Mouse (Mus musculus) embryonic facial prominence, embryonic 14.5 days (tissue): ENCODE results near the gene Teddm2. TPM values are rescaled to one million over a fixed set of nuclear protein-coding genes. Genes with fewer than 3 reads are reported as not detected.
A peak's percentile ranks its signal among the peaks of the same experiment; 100 is the strongest.

Source experiments
- ATAC-seq: fragments of 200-750 bp; cut with Nextera tagmentation; 2 replicates; pipeline ENCODE4 v1.8.0; 2017; ENCODE audit warnings: low read depth, moderate number of reproducible peaks, moderate TSS enrichment
- DNase-seq: peaks from one replicate; pipeline ENCODE4 v3.0.0-alpha.2; 2015; ENCODE audit warnings: low spot score
- H3K27ac ChIP-seq: fragments of 300-500 bp; sonication (generic); replicated peaks from 2 replicates; pipeline ENCODE4 v1.5.1; 2014; ENCODE audit warnings: low read depth, mild to moderate bottlenecking, low read length, moderate library complexity
- H3K27me3 ChIP-seq: fragments of 300-500 bp; sonication (generic); replicated peaks from 2 replicates; pipeline ENCODE4 v1.6.1; 2014; ENCODE audit warnings: low read length; ENCODE audit not compliant: control insufficient read depth, insufficient read depth
- H3K36me3 ChIP-seq: fragments of 300-500 bp; sonication (generic); 2 replicates; pipeline ENCODE4 v1.6.1; 2014; ENCODE audit warnings: low read length, mixed read lengths; ENCODE audit not compliant: control insufficient read depth, insufficient read depth
- H3K4me1 ChIP-seq: fragments of 300-500 bp; sonication (generic); 2 replicates; pipeline ENCODE4 v1.6.1; 2014; ENCODE audit warnings: antibody characterized with exemption, low read length; ENCODE audit not compliant: control insufficient read depth, insufficient read depth
- H3K4me2 ChIP-seq: fragments of 300-500 bp; sonication (generic); 2 replicates; pipeline ENCODE4 v1.6.1; 2014; ENCODE audit warnings: low read depth, mild to moderate bottlenecking, low read length, moderate library complexity, mixed read lengths
- H3K4me3 ChIP-seq: fragments of 300-500 bp; sonication (generic); 2 replicates; pipeline ENCODE4 v1.5.1; 2014; ENCODE audit warnings: low read depth, mild to moderate bottlenecking, low read length
- H3K9ac ChIP-seq: fragments of 300-500 bp; sonication (generic); 2 replicates; pipeline ENCODE4 v1.6.1; 2014; ENCODE audit warnings: low read depth, mild to moderate bottlenecking, low read length, moderate library complexity, mixed read lengths
- H3K9me3 ChIP-seq: fragments of 300-500 bp; sonication (generic); 2 replicates; pipeline ENCODE4 v1.6.1; 2016; ENCODE audit warnings: low read length; ENCODE audit not compliant: control insufficient read depth
- WGBS: fragments of 180-500 bp; shearing (Covaris S2); extraction: QIAGEN DNeasy Blood & Tissue Kit; methylation state at CpG from one replicate; pipeline ENCODE4 v1.1.7; 2014; 5-methylcytosine and 5-hydroxymethylcytosine counted together
- polyA plus RNA-seq: library from polyadenylated mRNA; unstranded; fragments of >200 nt; fragmentation: Nextera tagmentation; extraction: Ambion mirVana; gene quantifications from 2 replicates; pipeline ENCODE4 v1.2.1, GENCODE M21; 2014

Teddm2 gene
- polyA plus RNA-seq, 1 experiment from 2014 or later, result 0.97 TPM

DNA sequence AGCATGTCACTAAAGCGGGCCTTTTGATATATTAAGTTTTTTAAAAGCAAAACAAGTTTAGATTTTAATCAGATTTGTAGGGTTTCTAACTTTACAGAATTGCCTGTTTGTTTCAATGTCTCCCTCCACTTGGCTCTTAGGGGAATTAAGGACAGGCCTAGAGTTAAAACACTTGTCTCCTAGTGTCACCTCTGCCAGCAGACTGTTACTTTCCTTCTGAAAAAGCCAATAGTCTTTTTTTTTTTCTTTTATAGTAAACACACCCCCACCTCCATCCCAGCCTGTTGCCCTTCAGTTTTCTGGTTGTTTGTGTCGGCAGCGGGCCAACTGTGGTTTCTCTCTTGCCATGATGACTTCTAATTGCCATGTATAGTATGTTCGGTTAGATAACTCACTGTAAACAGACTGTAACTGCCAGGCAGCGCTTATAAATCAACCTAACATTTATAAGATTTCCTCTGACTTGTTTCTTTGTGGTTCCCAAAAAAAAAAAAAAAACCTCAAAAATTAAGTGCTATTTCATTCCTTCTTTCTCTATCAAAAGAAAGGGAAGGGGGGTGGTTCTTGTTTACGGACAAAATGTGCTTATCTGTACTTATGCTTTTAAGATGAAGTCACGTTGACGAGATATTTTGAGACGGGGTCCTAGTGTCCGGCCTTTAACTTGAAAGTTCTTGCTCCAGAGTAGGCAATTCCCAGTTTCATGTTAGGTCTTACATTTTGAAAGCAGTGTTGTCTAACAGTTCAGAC is 9.4 kb upstream of the Teddm2 start:
- H3K4me1 ChIP-seq, result no peaks in the 10 kb centered on the region
- no peak overlapping the region for H3K27ac ChIP-seq
- WGBS, result 79% methylated on average over 10 of the region's 10 CpGs
- H3K4me3 ChIP-seq, result no peak overlapping the region
- H3K9ac ChIP-seq, result no peak overlapping the region
- H3K9me3 ChIP-seq, result no peaks in the 10 kb centered on the region
- no peak overlapping the region for H3K4me2 ChIP-seq
- peak; percentile 73 for DNase-seq
- no peaks in the 10 kb centered on the region for H3K27me3 ChIP-seq
- no peak for ATAC-seq
- H3K36me3 ChIP-seq, result peaks cover 60% of the 10 kb centered on the region

DNA sequence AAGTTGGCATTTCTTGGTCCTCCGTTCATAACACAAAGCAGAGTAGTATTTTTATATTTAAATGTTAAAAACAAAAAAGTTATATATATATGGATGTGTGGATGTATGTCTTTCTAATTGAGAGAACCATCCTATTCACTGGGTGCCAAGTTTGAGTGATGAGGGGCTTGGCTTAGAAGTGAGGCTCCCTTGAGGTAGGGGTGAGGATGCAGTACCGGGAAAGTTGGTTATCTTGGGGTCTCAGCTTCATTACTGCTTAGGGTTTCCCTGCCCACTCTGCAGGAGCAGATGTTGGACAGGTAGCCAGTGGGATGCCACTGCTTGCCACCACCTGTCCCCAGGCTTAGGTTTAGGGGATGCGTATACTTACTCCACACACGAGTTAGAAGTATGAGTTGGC is 8.7 kb upstream of the Teddm2 start:
- Histone ChIP-seq H3K27me3 (no peaks in the 10 kb centered on the region), H3K9me3 (no peaks in the 10 kb centered on the region), H3K4me3 (no peak overlapping the region), H3K4me2 (no peak overlapping the region), H3K4me1 (no peaks in the 10 kb centered on the region), H3K9ac (no peak overlapping the region), H3K27ac (no peak overlapping the region), H3K36me3 (peaks cover 66% of the 10 kb centered on the region)
- WGBS, result 86% methylated on average over 4 of the region's 4 CpGs
- no peak for ATAC-seq
- DNase-seq, result no peak

DNA sequence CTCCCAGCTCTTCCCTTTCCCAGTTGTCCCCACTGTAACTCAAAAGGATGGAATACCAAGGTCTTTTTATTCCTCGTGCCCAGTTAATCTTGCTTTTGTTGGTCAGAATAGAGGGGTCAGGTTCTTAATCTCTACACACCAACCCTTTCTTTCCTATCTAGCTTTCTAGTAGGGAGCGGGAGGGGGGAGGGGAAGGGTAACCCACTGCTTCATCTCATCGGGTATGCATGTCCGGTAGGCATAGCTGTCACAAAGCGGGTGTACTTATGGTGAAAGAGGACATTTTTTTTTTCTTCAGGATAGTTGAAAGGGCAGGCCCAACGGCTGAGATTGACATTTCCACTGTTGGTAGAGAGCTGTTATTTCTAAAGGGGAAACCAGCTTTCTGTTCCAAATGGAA is 8.2 kb upstream of the Teddm2 start:
- DNase-seq (no peak), ATAC-seq (no peak)
- Histone ChIP-seq H3K9me3 (no peaks in the 10 kb centered on the region), H3K27me3 (no peaks in the 10 kb centered on the region), H3K27ac (no peak overlapping the region), H3K9ac (no peak overlapping the region), H3K4me1 (no peaks in the 10 kb centered on the region), H3K36me3 (peaks cover 71% of the 10 kb centered on the region), H3K4me2 (no peak overlapping the region), H3K4me3 (no peak overlapping the region)
- 89% methylated on average over 6 of the region's 6 CpGs for WGBS

DNA sequence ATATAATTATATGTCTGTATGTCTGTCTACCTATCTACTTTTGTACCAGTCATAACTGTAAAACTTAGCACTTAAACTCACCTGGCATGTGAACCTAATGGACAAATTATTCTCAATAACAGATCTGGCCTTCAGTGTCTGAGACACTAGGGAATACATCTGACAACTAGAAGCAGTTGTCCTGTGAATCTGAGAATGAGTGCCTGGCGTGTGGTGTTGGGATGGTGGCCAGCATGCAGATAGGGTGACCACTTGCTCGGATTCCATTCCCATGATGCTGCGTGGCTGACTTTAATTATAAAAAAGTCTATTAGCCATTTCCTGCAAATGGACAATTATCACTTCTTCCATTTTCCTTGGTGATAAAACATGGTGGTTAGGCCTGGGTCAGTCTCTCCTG is 5.9 kb upstream of the Teddm2 start:
- ATAC-seq, result no peak
- WGBS, result 83% methylated on average over 3 of the region's 3 CpGs
- Histone ChIP-seq H3K9ac (no peak overlapping the region), H3K36me3 (peaks cover 78% of the 10 kb centered on the region), H3K9me3 (no peaks in the 10 kb centered on the region), H3K4me3 (no peak overlapping the region), H3K4me2 (no peak overlapping the region), H3K27me3 (no peaks in the 10 kb centered on the region), H3K27ac (no peak overlapping the region), H3K4me1 (peaks cover 12% of the 10 kb centered on the region; the same call in 1 of the 2 replicates)
- DNase-seq, result no peak

- H3K9me3 ChIP-seq, result no peaks in the 10 kb centered on the region
- 86% methylated on average over 14 of the region's 14 CpGs for WGBS
- no peak for ATAC-seq
- no peak for DNase-seq
- no peak overlapping the region for H3K27ac ChIP-seq
- no peak overlapping the region for H3K4me2 ChIP-seq
- H3K4me3 ChIP-seq, result no peak overlapping the region
- H3K36me3 ChIP-seq, result peaks cover 66% of the 10 kb centered on the region
- H3K4me1 ChIP-seq, result peaks cover 12% of the 10 kb centered on the region; the same call in 1 of the 2 replicates
- no peak overlapping the region for H3K9ac ChIP-seq
- H3K27me3 ChIP-seq, result no peaks in the 10 kb centered on the region
These were observed 4.2 kb upstream of the Teddm2 start for GRCm38 (mm10) chr1:153904236-153904635.

DNA sequence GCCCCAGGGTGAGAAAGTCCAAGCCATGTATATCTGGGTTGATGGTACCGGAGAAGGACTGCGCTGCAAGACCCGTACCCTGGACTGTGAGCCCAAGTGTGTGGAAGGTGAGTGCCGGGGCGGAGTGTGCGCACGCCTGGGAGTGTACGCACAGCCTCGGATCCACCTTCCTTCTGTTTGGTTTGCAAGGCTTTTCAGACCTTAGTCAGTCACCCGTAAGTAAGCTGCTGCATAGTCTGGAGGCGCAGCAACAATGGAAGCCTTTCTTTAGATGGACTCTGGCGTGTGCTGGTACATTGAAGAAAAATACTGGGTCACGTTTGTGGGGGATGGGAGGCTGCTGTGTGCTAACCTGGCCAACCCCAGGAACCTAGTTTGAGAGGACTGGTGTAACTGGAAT is 3.0 kb upstream of the Teddm2 start:
- DNase-seq (peak; percentile 48), ATAC-seq (no peak)
- WGBS, result 77% methylated on average over 13 of the region's 13 CpGs

GRCm38 (mm10) chr1:153900860-153901730 is 1.1 kb upstream of the Teddm2 start:
- ATAC-seq (no peak), DNase-seq (peak; percentile 84)
- Histone ChIP-seq H3K4me3 (peak overlapping the region; percentile 79), H3K27me3 (no peaks in the 10 kb centered on the region), H3K4me2 (peak overlapping the region; percentile 82), H3K9ac (peak overlapping the region; percentile 81), H3K4me1 (peaks cover 15% of the 10 kb centered on the region; the same call in 1 of the 2 replicates), H3K36me3 (peaks cover 35% of the 10 kb centered on the region), H3K9me3 (no peaks in the 10 kb centered on the region), H3K27ac (peak overlapping the region; percentile 96)
- under 1% methylated on average over 25 of the region's 25 CpGs for WGBS

More for the DNA sequence above, 3.0 kb upstream of the Teddm2 start:
- Histone ChIP-seq H3K36me3 (peaks cover 54% of the 10 kb centered on the region), H3K27me3 (no peaks in the 10 kb centered on the region), H3K4me1 (peaks cover 15% of the 10 kb centered on the region; the same call in 1 of the 2 replicates), H3K4me3 (no peak overlapping the region), H3K27ac (no peak overlapping the region), H3K9me3 (no peaks in the 10 kb centered on the region), H3K9ac (no peak overlapping the region), H3K4me2 (peak overlapping the region; percentile 82; the same call in 1 of the 2 replicates)

DNA sequence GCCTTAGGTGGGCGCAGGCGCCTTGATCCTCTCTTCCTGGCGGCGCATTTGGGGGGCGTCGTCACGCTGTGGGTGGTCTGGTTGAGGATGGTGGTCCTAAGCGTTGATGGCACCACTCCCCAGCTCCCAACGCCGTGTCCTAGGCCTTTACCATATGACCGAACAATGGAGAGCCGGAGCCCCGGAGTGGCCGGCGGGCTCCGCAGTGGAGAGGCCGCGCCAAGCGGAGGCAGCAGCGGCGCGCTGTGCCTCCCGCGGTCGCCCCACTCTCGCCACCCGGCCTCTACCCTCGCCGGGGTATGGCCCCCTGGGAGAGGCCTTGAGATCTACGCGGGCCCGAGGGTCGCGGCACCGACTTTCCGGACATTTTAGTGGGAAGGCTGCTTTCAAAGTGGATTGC is 353 bp upstream of the Teddm2 start:
- Histone ChIP-seq H3K9ac (peak overlapping the region; percentile 81), H3K9me3 (no peaks in the 10 kb centered on the region), H3K27me3 (no peaks in the 10 kb centered on the region), H3K4me3 (peak overlapping the region; percentile 79), H3K36me3 (peaks cover 29% of the 10 kb centered on the region), H3K4me2 (peak overlapping the region; percentile 82), H3K4me1 (peaks cover 15% of the 10 kb centered on the region; the same call in 1 of the 2 replicates), H3K27ac (peak overlapping the region; percentile 96)
- 0% methylated on average over 25 of the region's 36 CpGs for WGBS
- DNase-seq, result peak; percentile 61
- peak; percentile 28 for ATAC-seq
